Mouse (Mus musculus) spleen, adult 12 weeks (tissue): Measurements from ENCODE around the gene Sval3.

ENCODE experiments used
- DNase-seq: peaks from one replicate; pipeline ENCODE4 v3.0.0; 2022; ENCODE audit warnings: low spot score

Gene Sval3

DNA sequence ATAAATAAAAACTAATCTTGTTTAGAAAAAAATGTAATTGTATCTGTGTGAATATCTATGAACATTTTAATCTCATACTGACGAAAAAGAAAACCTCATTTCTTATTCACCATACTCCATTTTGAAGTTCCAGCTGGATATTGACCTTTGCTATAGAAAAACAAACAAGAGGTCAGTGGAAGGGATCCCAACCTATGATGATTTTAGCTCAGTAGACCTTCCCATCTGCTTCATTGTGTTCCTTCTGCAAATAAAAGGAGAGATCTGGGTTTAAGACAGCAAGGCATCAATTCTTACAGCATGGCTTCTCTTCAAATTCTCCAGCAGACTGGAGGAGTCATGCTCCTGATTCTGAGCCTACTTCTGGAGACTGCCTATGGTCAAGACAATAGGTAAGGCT lies at the start of gene Sval3:
Sval3 (plus strand) TSS at position 301 of the 400 bp plus-strand sequence.
- DNase-seq, result no peak

- no peak for DNase-seq
These were observed 16.6 kb upstream of the Sval3 start, which contains the start of gene Sval1 for GRCm38 (mm10) chr6:41951330-41951729. TSS of gene Sval1 (plus strand) at chr6:41951630.
